Mouse (Mus musculus): ENCODE measurements at regions not wholly inside any gene's neighbourhood (a gene's known extent, or its start where the extent isn't known, plus 50 kb on each side); places are given as distances from the start of the nearest gene placed in this dataset.

DNA sequence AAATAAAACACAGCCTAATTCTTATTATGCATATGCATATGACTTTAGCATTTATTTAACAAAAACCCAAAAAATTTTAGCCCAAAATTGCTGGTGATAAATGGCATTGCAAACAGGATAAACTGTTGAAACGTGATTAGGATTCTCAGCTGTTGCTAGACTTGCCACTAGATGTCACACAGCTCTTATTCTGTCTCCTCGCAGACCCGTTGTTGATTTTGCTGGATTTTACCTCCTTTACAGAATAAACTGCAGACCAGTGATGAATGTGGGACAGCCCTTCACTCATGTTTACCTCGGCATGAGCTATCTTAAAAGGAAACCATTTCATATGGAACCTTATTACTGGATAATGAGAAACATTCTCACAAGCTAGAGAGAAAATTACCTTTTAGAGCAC, 352.4 kb downstream of the Rpl10l start:
- Histone ChIP-seq H3K27me3 (ENCODE audit: control insufficient read depth in 1 of 2, insufficient read depth in 2 of 2, low read length in 2 of 2) (no peaks in the 10 kb centered on the region), H3K9me3 (replicated peaks; ENCODE audit: insufficient read depth, low read length) (no peaks in the 10 kb centered on the region), H3K36me3 (ENCODE audit: control insufficient read depth in 1 of 2, insufficient read depth in 2 of 2, low read length in 2 of 2) (no peaks in the 10 kb centered on the region), H3K4me3 (ENCODE audit: control insufficient read depth in 1 of 2, insufficient read depth in 1 of 2, low read depth in 2 of 2, low read length in 2 of 2) (no peak overlapping the region), H3K27ac (ENCODE audit: control insufficient read depth, low read depth, low read length) (no peak overlapping the region), H3K9ac (ENCODE audit: control insufficient read depth, low read depth, low read length, poor library complexity, severe bottlenecking) (no peak overlapping the region), H3K79me2 (ENCODE audit: control insufficient read depth, insufficient read depth, low read length, poor library complexity) (no peaks in the 10 kb centered on the region), H3K4me1 (ENCODE audit: control insufficient read depth in 1 of 2, insufficient read depth in 2 of 2, low read length in 2 of 2) (no peaks in the 10 kb centered on the region)
- TF ChIP-seq CHD2 (IDR thresholded peaks at IDR 0.05; ENCODE audit: low read length) = no peak
- TF ChIP-seq RAD21 (IDR thresholded peaks at IDR 0.05; ENCODE audit: low read depth, low read length) = peak; percentile 69
- TF ChIP-seq ZC3H11A (IDR thresholded peaks at IDR 0.05; ENCODE audit: low read depth, low read length) = peak; percentile 47
- TF ChIP-seq CTCF (IDR thresholded peaks at IDR 0.05 in 2 of 3, conservative IDR thresholded peaks at IDR 0.05 in 1 of 3; ENCODE audit: control insufficient read depth in 1 of 3, insufficient read depth in 1 of 3, low read depth in 2 of 3, low read length in 3 of 3, poor library complexity in 1 of 3, severe bottlenecking in 1 of 3) = peak in 2 of 3 experiments; percentile 20 to 52; a peak in 2 of 6 replicates
- no peak for TF ChIP-seq ZKSCAN1 (IDR thresholded peaks at IDR 0.05; ENCODE audit: low read depth, low read length)
- TF ChIP-seq RCOR1 (IDR thresholded peaks at IDR 0.05; ENCODE audit: low read depth, low read length) = no peak
- TF ChIP-seq MAZ (IDR thresholded peaks at IDR 0.05; ENCODE audit: low read depth, low read length) = no peak
- TF ChIP-seq BHLHE40 (IDR thresholded peaks at IDR 0.05; ENCODE audit: borderline replicate concordance, low read depth, low read length) = no peak
- peak; percentile 61 for TF ChIP-seq SMC3 (IDR thresholded peaks at IDR 0.05; ENCODE audit: low read depth, low read length)
- no peak for TF ChIP-seq TBP (IDR thresholded peaks at IDR 0.05; ENCODE audit: low read depth, low read length)
- DNase-seq (ENCODE audit: low read depth, low spot score) = peak; percentile 19

DNA sequence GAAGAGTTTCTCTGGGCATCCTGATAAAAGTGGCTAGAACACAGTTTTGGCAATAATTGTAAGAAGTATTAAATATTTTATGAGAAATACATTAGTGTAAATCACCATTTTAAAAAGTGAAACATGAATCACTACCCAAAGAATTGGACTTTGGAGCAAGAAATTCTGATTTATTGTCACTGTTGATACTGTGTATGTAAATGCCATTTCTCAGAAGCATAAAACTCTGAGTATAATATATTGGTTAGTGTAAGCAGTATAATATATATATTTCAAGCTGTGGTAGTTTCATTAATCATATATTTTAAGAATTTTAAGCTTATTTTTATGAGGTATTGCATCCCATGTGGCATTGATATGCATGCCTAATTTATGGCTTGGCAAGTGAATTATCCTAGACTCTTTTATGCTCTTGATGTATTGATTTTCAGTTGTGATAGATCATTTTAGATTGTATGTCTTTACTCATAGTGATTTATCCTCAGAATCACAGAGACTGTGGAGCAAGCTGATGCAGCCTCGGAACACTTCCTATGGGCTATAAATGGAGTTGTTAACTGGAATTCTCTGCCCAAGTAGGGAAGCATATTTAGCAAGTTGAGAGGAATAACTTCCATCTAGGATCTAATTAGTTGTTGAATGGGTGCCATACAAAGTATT, 354.4 kb downstream of the Rpl10l start:
- H3K9ac ChIP-seq (ENCODE audit: control insufficient read depth, low read depth, low read length, poor library complexity, severe bottlenecking) = no peak overlapping the region
- no peaks in the 10 kb centered on the region for H3K9me3 ChIP-seq (replicated peaks; ENCODE audit: insufficient read depth, low read length)
- no peaks in the 10 kb centered on the region for H3K79me2 ChIP-seq (ENCODE audit: control insufficient read depth, insufficient read depth, low read length, poor library complexity)
- H3K36me3 ChIP-seq (ENCODE audit: control insufficient read depth in 1 of 2, insufficient read depth in 2 of 2, low read length in 2 of 2) = no peaks in the 10 kb centered on the region
- H3K27me3 ChIP-seq (ENCODE audit: control insufficient read depth in 1 of 2, insufficient read depth in 2 of 2, low read length in 2 of 2) = no peaks in the 10 kb centered on the region
- DNase-seq (ENCODE audit: low read depth, low spot score) = no peak
- H3K4me1 ChIP-seq (ENCODE audit: control insufficient read depth in 1 of 2, insufficient read depth in 2 of 2, low read length in 2 of 2) = no peaks in the 10 kb centered on the region
- TF ChIP-seq JUND (IDR thresholded peaks at IDR 0.05; ENCODE audit: low read depth, low read length) (no peak), MAZ (IDR thresholded peaks at IDR 0.05; ENCODE audit: low read depth, low read length) (no peak), ZNF384 (IDR thresholded peaks at IDR 0.05; ENCODE audit: low read depth, low read length) (no peak), EP300 (IDR thresholded peaks at IDR 0.05; ENCODE audit: low read depth in 1 of 2, low read length in 2 of 2) (no peak)
- H3K27ac ChIP-seq (ENCODE audit: control insufficient read depth, low read depth, low read length) = no peak overlapping the region
- H3K4me3 ChIP-seq (ENCODE audit: control insufficient read depth in 1 of 2, insufficient read depth in 1 of 2, low read depth in 2 of 2, low read length in 2 of 2) = no peak overlapping the region
